Mouse (Mus musculus): ENCODE measurements around the gene Gm17577. TPM values are rescaled to one million over a fixed set of nuclear protein-coding genes. Genes with fewer than 3 reads are reported as not detected.
"Not testable (repeated sequence)": the region's sequence is repeated elsewhere in the genome, so short reads cannot be mapped to it uniquely, and the experiment has no call there.

The Gm17577 gene
- total RNA-seq (2021) = not detected
- long read RNA-seq, experiment 1 = 0 reads
- long read RNA-seq, experiment 2 = 0 reads

DNA sequence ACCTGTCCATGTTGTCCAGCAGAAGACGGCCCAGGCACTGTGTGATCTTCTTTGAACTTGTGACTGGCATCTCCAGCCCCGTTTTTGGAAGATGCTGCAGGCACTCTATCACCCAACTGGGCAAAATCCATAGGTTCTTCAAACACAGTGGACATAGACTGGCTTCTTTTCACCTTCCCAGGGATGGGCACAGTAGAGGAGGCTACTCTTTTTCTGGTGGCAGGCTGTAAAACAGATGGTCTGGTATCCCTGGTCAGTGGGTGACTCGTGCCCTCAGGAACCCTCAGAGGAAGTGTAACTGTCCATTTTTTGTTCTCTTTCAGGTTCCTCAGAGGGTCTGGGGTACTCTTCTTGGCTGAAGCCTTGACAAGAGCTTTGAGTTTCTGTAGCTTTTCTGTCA lies at the start of gene Gm17577:
TSS of gene Gm17577 (minus strand) at position 101 of the 400 bp plus-strand sequence.
- DNase-seq (ENCODE audit: low spot score) = not testable (repeated sequence)

DNA sequence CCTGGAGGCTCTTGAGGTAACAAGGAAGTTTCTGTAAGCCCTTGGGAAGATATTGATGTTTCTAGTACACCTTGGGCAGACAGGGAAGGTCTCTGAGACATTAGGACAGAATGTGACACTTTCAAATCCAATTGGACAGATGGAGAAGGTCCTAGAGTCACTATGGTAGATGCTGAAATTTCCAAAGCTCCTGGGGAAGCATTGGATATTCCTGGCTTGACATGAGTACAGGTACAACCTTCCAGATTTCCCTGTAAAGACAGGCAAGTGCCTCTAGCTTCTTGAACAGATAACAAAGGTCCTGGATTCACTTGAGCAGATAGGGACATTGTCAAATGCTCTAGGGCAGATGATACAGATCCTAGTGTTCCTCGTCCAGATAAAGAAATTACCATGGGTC lies 24.3 kb downstream of the Gm17577 start, which contains the start of gene Srsx:
TSS of gene Srsx (minus strand) at position 101 of the 400 bp plus-strand sequence.
- not testable (repeated sequence) for DNase-seq (ENCODE audit: low spot score)

Other genes starting within 250 kb of the Gm17577 start
- gene Gm17521, start 217.2 kb downstream of the Gm17577 start, total RNA-seq (2021) = not detected
- under 1 TPM; 0.43 to 0.71 TPM for gene Cldn34c1, start 143.4 kb downstream of the Gm17577 start, total RNA-seq (2021)
- gene Srsx, start 24.4 kb downstream of the Gm17577 start, total RNA-seq (2021) = not detected

Data from gastrocnemius, adult 18-20 months (tissue).